Mouse (Mus musculus) MEL (cell line): ENCODE measurements at regions not wholly inside any gene's neighbourhood (a gene's known extent, or its start where the extent isn't known, plus 50 kb on each side); places are given as distances from the start of the nearest gene placed in this dataset.

Source experiments
- CTCF ChIP-seq, 3 experiments: IDR thresholded peaks in 2 of 3; conservative IDR thresholded peaks in 1 of 3; 2 replicates each; pipeline ENCODE4 v1.5.1; 2011 to 2012; ENCODE audit warnings: low read length in 3 of 3, low read depth in 2 of 3, mild to moderate bottlenecking in 2 of 3, improper control_type of control experiment in 1 of 3, inconsistent platforms in 1 of 3, mixed read lengths in 1 of 3, moderate library complexity in 1 of 3; ENCODE audit not compliant: control insufficient read depth in 1 of 3, insufficient read depth in 1 of 3, poor library complexity in 1 of 3, severe bottlenecking in 1 of 3
- KAT2A ChIP-seq: conservative IDR thresholded peaks from 2 replicates; pipeline ENCODE4 v1.6.1; 2012; ENCODE audit warnings: low read depth, low read length, improper control_type of control experiment, inconsistent platforms
- MAZ ChIP-seq: IDR thresholded peaks from 2 replicates; pipeline ENCODE4 v1.6.1; 2012; ENCODE audit warnings: low read depth, mild to moderate bottlenecking, inconsistent platforms, low read length, improper control_type of control experiment
- NELFE ChIP-seq: IDR thresholded peaks from 2 replicates; pipeline ENCODE4 v1.6.1; 2011; ENCODE audit warnings: low read depth, low read length, improper control_type of control experiment
- POLR2A ChIP-seq, 2 experiments: IDR thresholded peaks; 2 replicates each; pipeline ENCODE4 v1.6.1; 2011 to 2012; ENCODE audit warnings: low read length in 2 of 2, mild to moderate bottlenecking in 2 of 2, control low read depth in 1 of 2, improper control_type of control experiment in 1 of 2, low read depth in 1 of 2, moderate library complexity in 1 of 2; ENCODE audit not compliant: control insufficient read depth in 1 of 2, insufficient read depth in 1 of 2, poor library complexity in 1 of 2
- RAD21 ChIP-seq: IDR thresholded peaks from 2 replicates; pipeline ENCODE4 v1.6.1; 2011; ENCODE audit warnings: mild to moderate bottlenecking, low read depth, low read length, improper control_type of control experiment
- TAL1 ChIP-seq: IDR thresholded peaks from 2 replicates; pipeline ENCODE4 v1.6.1; 2012; ENCODE audit warnings: mild to moderate bottlenecking, inconsistent platforms, low read length, moderate library complexity, mixed read lengths
- TBP ChIP-seq: IDR thresholded peaks from 2 replicates; pipeline ENCODE4 v1.8.0; 2011; ENCODE audit warnings: low read depth, low read length, improper control_type of control experiment
- TCF12 ChIP-seq: IDR thresholded peaks from 2 replicates; pipeline ENCODE4 v1.6.1; 2014; ENCODE audit warnings: low read depth, mild to moderate bottlenecking, inconsistent platforms, low read length, improper control_type of control experiment, moderate library complexity
- UBTF ChIP-seq: IDR thresholded peaks from 2 replicates; pipeline ENCODE4 v1.6.1; 2012; ENCODE audit warnings: low read depth, mild to moderate bottlenecking, inconsistent platforms, low read length, improper control_type of control experiment, moderate library complexity, borderline replicate concordance; ENCODE audit not compliant: insufficient read depth
- ZC3H11A ChIP-seq: IDR thresholded peaks from 2 replicates; pipeline ENCODE4 v1.6.1; 2012; ENCODE audit warnings: low read depth, mild to moderate bottlenecking, inconsistent platforms, low read length, improper control_type of control experiment

DNA sequence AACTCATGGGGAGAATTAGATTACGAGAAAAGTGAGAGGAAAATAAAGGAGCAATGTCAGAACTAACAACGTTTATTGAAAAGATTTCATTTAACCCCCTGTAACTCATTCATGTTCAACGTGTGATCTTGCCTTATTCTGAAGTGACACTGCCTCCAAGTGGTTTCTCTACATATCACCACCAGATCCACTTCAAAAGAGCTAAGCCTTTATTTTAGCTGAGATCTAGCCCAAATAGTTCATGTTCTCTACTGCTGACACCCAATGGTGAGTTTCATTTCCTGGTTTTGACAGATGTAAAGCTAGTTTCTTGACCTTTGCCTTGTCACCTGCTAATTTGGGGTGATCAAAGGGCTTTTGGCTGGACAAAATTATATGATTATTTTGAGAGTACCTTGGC lies 215.3 kb downstream of the 4932411N23Rik start:
- TF ChIP-seq MAZ: no peak
- no peak for TF ChIP-seq POLR2A (IDR thresholded peaks at IDR 0.05; ENCODE audit: control insufficient read depth in 1 of 2, insufficient read depth in 1 of 2, low read depth in 1 of 2, low read length in 2 of 2, poor library complexity in 1 of 2)
- no peak for TF ChIP-seq KAT2A
- no peak for TF ChIP-seq TAL1
- TF ChIP-seq CTCF (IDR thresholded peaks at IDR 0.05 in 2 of 3, conservative IDR thresholded peaks at IDR 0.05 in 1 of 3; ENCODE audit: control insufficient read depth in 1 of 3, insufficient read depth in 1 of 3, low read depth in 2 of 3, low read length in 3 of 3, poor library complexity in 1 of 3, severe bottlenecking in 1 of 3): peak in 1 of 3 experiments; percentile 52; a peak in 2 of 6 replicates
- peak; percentile 61 for TF ChIP-seq RAD21
- no peak for TF ChIP-seq UBTF
- peak; percentile 35; the same call in 1 of the 2 replicates for TF ChIP-seq ZC3H11A
- TF ChIP-seq TBP: no peak
- TF ChIP-seq NELFE: no peak
- TF ChIP-seq TCF12: no peak
